Mouse (Mus musculus) bone marrow macrophage, adult 2 months (primary cell): ENCODE data around the gene Fancd2.

ENCODE experiments used
- CTCF ChIP-seq: IDR thresholded peaks from 2 replicates; pipeline ENCODE4 v1.5.1; 2012; ENCODE audit warnings: low read depth, mild to moderate bottlenecking, low read length, moderate library complexity
- POLR2A ChIP-seq: IDR thresholded peaks from 2 replicates; pipeline ENCODE4 v1.6.1; 2012; ENCODE audit warnings: mild to moderate bottlenecking, low read depth, low read length, borderline replicate concordance

GRCm38 (mm10) chr6:113482477-113483099 lies 48.9 kb upstream of the Fancd2 start:
- TF ChIP-seq CTCF: no peak
- TF ChIP-seq POLR2A: no peak
